In the genomic region with DNA sequence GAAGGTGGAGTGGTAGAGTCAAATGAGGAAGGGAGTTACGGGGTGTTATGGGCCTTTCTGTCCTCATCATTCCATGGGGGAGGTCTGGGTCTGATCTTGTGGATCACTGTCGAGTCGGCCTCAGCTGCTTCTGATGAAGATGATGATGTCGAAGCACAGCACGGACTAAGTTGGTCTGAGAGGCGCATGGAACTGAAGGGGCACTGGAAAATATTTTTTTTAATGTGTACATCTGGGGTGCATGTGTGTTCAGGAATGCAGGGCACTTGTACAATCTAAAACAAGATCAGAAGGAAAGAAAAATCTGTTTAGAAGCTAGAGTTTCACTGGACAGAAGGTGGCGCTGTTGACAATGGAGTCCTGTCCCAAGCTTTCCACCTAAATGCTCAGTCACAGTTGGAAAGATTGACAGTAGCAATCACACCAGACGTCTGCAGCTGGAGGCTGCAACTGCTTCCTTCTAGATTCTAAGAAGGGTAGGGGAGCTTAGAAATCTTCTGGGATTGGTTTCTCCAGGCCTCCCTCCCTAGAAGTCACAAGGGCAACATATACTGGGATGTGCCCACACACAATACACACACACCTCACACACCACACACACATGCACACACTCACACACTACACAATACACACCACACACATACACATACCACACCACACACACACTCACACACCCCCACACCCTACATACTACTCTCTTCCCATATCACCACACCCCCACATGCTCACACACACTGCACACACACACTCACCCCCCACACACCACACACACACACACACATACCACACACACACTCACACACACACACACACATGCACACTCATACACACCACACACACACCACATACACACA, we compare ENCODE assay signal across 8 mouse cellular contexts. TPM values are rescaled to one million over a fixed set of nuclear protein-coding genes. Genes with fewer than 3 reads are reported as not detected.
A peak's percentile ranks its signal among the peaks of the same experiment; 100 is the strongest.
DNase-seq lines count a peak whose midpoint lies in the region; ATAC-seq lines count a peak whose summit lies in the region.

No protein-coding gene starts in this region.

- H3K36me3 ChIP-seq in midbrain, embryonic 11.5 days (ENCODE audit: control insufficient read depth, insufficient read depth, low read length): no peaks in the 10 kb centered on the region

- ATAC-seq in erythroblast, adult 5-6 weeks (replicated peaks; ENCODE audit: low FRiP score, poor library complexity, severe bottlenecking): 0 out of 2 replicates have a peak, but pooled peaks have one; percentile 35
- peak; percentile 40 for ATAC-seq in midbrain, embryonic 11.5 days (ENCODE audit: low FRiP score)

- H3K9ac ChIP-seq in midbrain, embryonic 11.5 days (ENCODE audit: low read length): no peak overlapping the region

- H3K9me3 ChIP-seq in midbrain, embryonic 11.5 days (ENCODE audit: control insufficient read depth, low read length): no peaks in the 10 kb centered on the region

- H3K4me2 ChIP-seq in midbrain, embryonic 11.5 days: no peak overlapping the region

- intact Hi-C loops in left cerebral cortex, postnatal 4 days (cut with DNase I): no loop called here

- DNase-seq in ovary, postnatal 14 days (ENCODE audit: low spot score): peak; percentile 43
- DNase-seq in ovary, adult 18-20 months (ENCODE audit: low spot score): no peak
- DNase-seq in adrenal gland, postnatal 36 days: peak; percentile 51 to 72
- DNase-seq in hindlimb bud, embryonic 11.5 days (ENCODE audit: extremely low spot score, low read depth, low spot score): peak; percentile 79
- DNase-seq in left cerebral cortex, postnatal 4 days: peak; percentile 57
- peak; percentile 96 for DNase-seq in midbrain, embryonic 11.5 days (ENCODE audit: low spot score, missing footprints)
- DNase-seq in thymus, postnatal 14 days: peak; percentile 57

- no peaks in the 10 kb centered on the region for H3K27me3 ChIP-seq in midbrain, embryonic 11.5 days (ENCODE audit: control insufficient read depth, insufficient read depth, low read length)

- WGBS in midbrain, embryonic 11.5 days: 38% methylated on average over 8 of the region's 8 CpGs

- H3K27ac ChIP-seq in midbrain, embryonic 11.5 days (ENCODE audit: low read depth, low read length): no peak overlapping the region

- no peak overlapping the region for H3K4me3 ChIP-seq in midbrain, embryonic 11.5 days (ENCODE audit: low read depth, low read length)

- H3K4me1 ChIP-seq in midbrain, embryonic 11.5 days (ENCODE audit: control insufficient read depth, insufficient read depth, low read length): no peaks in the 10 kb centered on the region

RNA-seq across cellular contexts. Expression of gene Tarbp1, which starts 6.9 kb away (rescaled TPM):
- total RNA-seq in adrenal gland, postnatal 36 days (2021): 1 to 10 TPM; 6.4 to 7.1 TPM
- 0.84 and 3.1 TPM in 2 replicates for total RNA-seq in erythroblast, adult 5-6 weeks (2015; ENCODE audit: low replicate concordance)
- 0.98 and 1.4 TPM in 2 replicates for total RNA-seq in erythroblast, adult 5-6 weeks (2017; ENCODE audit: low replicate concordance)
- 1 to 10 TPM; 4.8 to 4.9 TPM for total RNA-seq in left cerebral cortex, postnatal 4 days (2021)
- polyA plus RNA-seq in midbrain, embryonic 11.5 days (2014; fragmentation: Nextera tagmentation; extraction: Ambion mirVana): 2.2 TPM in 2 replicates

RNA-seq across cellular contexts. Expression of gene Coa6, which starts 59.4 kb away (rescaled TPM):
- 10 to 100 TPM; 23.1 to 33.4 TPM for total RNA-seq in adrenal gland, postnatal 36 days (2021)
- 8.6 TPM in 1 of 2 replicates, not detected in the other for total RNA-seq in erythroblast, adult 5-6 weeks (2015; ENCODE audit: low replicate concordance)
- total RNA-seq in erythroblast, adult 5-6 weeks (2017; ENCODE audit: low replicate concordance): 2.9 and 8.1 TPM in 2 replicates
- total RNA-seq in left cerebral cortex, postnatal 4 days (2021): 10 to 100 TPM; 21.0 to 23.0 TPM
- 50.1 and 51.5 TPM in 2 replicates for polyA plus RNA-seq in midbrain, embryonic 11.5 days (2014; fragmentation: Nextera tagmentation; extraction: Ambion mirVana)
